Mouse (Mus musculus) 3134 (cell line): ENCODE results near the gene Ntn1.

Source experiments
- DNase-seq: peaks from one replicate; pipeline ENCODE4 v3.0.0-alpha.2; 2011; ENCODE audit warnings: low spot score; ENCODE audit not compliant: insufficient read length; ENCODE audit errors: extremely low read depth

The Ntn1 gene

GRCm38 (mm10) chr11:68197471-68197870 lies 203.2 kb downstream of the Ntn1 start:
- DNase-seq: no peak

DNA sequence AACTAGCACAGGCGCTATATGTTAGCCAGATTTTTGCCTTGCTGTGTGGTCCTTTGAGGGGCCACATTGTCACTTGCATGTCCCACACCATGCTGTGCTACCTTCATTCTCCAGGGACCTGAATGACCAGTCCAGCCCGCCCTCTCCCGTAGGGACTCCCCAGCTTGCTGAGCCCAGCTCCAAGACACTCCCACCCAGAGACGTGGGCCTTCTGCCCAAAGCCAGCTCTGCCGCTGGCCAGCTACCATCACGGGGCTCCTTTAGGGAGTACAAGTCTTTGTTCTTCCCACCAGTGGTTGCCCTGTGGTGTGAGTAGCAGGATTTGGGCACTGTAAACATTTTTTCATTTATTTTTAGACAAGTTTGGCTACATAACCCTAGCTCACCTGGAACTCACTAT lies 204.1 kb downstream of the Ntn1 start:
- no peak for DNase-seq

- no peak for DNase-seq
These were observed 204.9 kb downstream of the Ntn1 start for GRCm38 (mm10) chr11:68195693-68196176.

DNA sequence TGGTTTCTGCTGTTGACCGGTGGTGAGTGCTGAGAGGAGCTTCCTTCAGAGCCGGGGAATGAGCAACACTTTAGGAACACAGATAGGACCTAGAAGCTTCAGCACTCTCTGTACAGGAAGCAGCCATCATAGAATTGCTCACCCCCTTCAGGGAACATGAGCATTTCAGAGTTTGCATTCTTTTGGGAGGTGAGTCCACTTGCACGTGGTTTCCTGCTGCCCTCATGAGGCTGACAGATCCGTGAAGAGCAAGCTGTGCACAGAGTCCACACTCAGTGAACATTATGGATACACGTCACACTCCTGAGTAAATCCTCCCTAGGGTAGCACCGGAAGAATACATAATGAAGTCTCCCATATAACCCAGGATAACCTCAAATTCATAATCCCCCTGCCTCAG lies 205.5 kb downstream of the Ntn1 start:
- DNase-seq: no peak

DNA sequence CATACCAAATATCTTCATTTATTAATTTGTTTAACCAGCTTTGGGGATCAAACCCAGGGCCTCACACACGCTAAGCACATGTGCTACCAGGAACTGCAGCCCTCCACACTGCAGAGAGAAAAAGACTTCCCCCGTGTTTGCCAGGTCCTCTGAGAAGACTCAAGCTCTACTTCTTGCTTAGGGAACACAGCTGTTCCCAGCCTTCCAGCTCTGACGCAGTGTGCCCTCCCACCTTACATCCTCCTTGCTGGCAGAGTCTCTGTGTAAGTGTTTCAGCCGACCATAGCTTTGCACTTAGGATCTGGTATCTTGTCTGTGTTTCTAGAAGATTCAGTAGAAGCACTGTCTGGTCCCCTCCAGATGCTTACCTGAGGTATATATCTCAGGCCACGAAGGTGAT lies 209.8 kb downstream of the Ntn1 start:
- DNase-seq: no peak

- no peak for DNase-seq
These were observed 211.9 kb downstream of the Ntn1 start for GRCm38 (mm10) chr11:68188695-68189201.

DNA sequence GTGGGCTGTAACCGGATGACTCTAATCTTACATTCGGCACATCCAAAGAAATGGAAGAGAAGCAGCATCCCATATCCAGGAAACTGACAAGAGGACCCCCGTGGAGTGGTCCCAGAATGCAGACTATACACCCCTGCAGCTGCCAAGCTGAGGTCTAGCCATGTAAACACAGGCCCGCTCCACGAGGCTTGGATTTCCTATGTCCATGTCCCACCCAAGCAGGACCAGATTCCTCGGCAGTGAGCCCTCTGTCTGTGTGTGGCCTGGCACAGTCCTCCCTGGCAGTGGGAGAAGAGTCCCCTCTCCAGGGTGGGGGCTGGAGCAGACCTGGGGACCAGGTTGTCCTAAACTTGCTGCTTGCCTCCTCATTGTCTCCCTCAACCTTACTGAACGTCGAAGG lies 213.4 kb downstream of the Ntn1 start:
- no peak for DNase-seq

DNA sequence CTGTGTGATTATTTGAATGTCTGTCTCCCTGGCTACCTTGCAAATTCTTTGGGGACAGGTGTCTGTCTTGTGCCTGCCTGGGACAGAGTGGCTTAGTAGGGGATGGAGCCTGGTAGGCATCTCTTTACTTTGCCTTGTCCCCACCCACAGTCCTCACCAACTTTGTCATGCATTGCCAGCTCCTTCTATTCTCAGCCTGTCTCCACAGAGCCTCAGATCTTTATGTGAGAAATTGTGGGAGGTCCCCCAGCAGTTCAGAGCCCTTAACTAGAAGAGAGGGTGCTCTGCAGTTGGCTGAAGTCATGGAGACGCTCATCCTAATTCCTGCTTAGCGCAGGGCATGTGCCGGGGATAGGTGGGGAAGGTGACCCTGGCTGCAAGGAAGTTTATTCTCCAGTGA lies 215.0 kb downstream of the Ntn1 start:
- DNase-seq: no peak

GRCm38 (mm10) chr11:68177415-68177814 lies 223.2 kb downstream of the Ntn1 start:
- no peak for DNase-seq

- DNase-seq: no peak
These were observed 224.1 kb downstream of the Ntn1 start for GRCm38 (mm10) chr11:68176550-68176949.

- no peak for DNase-seq
These were observed 228.0 kb downstream of the Ntn1 start for GRCm38 (mm10) chr11:68172648-68173045.

GRCm38 (mm10) chr11:68171973-68172647 lies 228.5 kb downstream of the Ntn1 start:
- peak; percentile 22 for DNase-seq

GRCm38 (mm10) chr11:68168427-68168826 lies 232.2 kb downstream of the Ntn1 start:
- DNase-seq: no peak

DNA sequence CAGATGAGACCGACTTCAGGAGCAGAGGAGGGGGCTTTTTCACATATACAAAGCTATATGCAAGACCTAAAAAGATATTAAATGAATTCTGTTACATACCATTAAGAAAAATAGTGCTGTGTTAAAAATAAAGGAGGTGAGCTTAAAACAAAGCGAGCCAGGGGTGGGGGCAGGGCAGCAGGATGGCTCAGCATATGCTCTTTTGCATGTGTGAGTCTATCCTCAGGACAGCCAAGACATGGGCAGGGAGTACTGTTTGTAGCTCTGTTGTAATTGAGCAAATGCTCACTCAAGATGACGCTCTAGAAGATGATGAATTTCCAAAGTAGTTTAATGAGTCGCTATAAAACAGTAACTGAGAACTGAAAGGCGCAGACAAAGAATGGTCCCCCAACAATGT lies 236.2 kb downstream of the Ntn1 start:
- DNase-seq: no peak

DNA sequence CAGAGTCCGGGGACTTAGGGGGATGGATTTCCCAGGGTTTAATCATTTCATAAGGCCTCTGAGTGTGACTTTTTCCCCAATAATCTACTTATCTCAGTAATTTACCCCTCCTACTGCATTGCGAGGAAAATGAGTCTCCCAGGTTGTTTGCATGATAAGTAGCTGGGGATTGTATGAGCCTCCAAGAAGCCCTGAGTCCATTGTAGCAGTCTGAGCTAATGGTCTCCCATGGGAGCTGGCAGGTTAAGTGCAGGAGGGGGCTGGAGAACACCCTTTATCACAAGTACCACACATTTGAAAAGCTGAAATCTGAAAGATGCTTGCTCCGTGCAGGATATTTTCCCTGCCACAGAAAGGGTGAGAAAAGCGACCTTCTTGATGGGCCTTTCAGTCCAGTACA lies 240.8 kb downstream of the Ntn1 start:
- no peak for DNase-seq
